Mouse (Mus musculus) thymus, adult 2 months (tissue): ENCODE results near the gene Mlxipl.

Experiments used
- CTCF ChIP-seq: fragments of 200-500 bp; IDR thresholded peaks from 2 replicates; pipeline ENCODE4 v1.5.1; 2012; ENCODE audit warnings: mild to moderate bottlenecking, control low read depth, low read length, moderate library complexity, borderline replicate concordance; ENCODE audit not compliant: control insufficient read depth, poor library complexity, insufficient read depth; ENCODE audit errors: extremely low read depth
- POLR2A ChIP-seq: fragments of 200-500 bp; IDR thresholded peaks from 2 replicates; pipeline ENCODE4 v1.6.1; 2012; ENCODE audit warnings: mild to moderate bottlenecking, low read length, control low read depth, moderate library complexity; ENCODE audit not compliant: control insufficient read depth, poor library complexity, insufficient read depth; ENCODE audit errors: extremely low read depth

DNA sequence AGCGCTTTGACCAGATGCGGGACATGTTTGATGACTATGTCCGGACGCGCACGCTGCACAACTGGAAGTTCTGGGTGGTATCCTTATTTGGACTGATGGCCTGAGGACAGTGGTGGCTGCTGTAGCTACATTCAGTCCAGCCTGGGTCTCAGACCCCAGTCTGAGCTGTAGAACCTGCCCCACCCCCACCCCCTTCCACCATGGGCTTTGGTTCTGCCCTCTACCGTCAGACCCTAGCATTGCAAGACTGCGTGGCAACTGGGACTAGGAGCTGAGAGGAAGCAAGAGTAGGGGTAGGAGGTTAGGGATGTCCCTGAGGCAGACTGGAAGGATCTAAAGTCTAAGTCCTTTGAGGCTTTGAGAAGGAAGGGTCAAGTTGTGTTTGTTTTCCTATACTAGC lies 44.8 kb downstream of the Mlxipl start:
- TF ChIP-seq POLR2A (no peak), CTCF (peak; percentile 49; the same call in 1 of the 2 replicates)
